Mouse (Mus musculus) ES-E14 (cell line): ENCODE measurements around the gene Gm42791. TPM values are rescaled to one million over a fixed set of nuclear protein-coding genes. Genes with fewer than 3 reads are reported as not detected.

ENCODE experiments used
- DNase-seq: peaks from one replicate; pipeline ENCODE4 v3.0.0-alpha.2; 2013; ENCODE audit warnings: low read depth, low spot score
- H3K27ac ChIP-seq: 2 replicates; pipeline ENCODE4 v1.5.1; 2012; ENCODE audit warnings: low read depth, mild to moderate bottlenecking, low read length, moderate library complexity, mixed read lengths; ENCODE audit not compliant: poor library complexity, insufficient read depth, severe bottlenecking
- H3K36me3 ChIP-seq: 2 replicates; pipeline ENCODE4 v1.6.1; 2012; ENCODE audit warnings: mild to moderate bottlenecking, low read length, moderate library complexity, mixed read lengths; ENCODE audit not compliant: control insufficient read depth, poor library complexity, insufficient read depth, severe bottlenecking
- H3K4me1 ChIP-seq, 2 experiments: fragments of 150-350 bp in 1 of 2; sonication (generic) in 1 of 2; 2 replicates each; pipeline ENCODE4 v1.6.1; 2012; ENCODE audit warnings: low read length in 2 of 2, mild to moderate bottlenecking in 1 of 2, mixed read lengths in 1 of 2; ENCODE audit not compliant: control insufficient read depth in 2 of 2, insufficient read depth in 2 of 2, poor library complexity in 1 of 2
- H3K4me3 ChIP-seq, 2 experiments: fragments of 150-350 bp in 1 of 2; sonication (generic) in 1 of 2; 2 replicates each; pipeline ENCODE4 v1.5.1; 2012; ENCODE audit warnings: low read length in 2 of 2, low read depth in 1 of 2, mild to moderate bottlenecking in 1 of 2, mixed read lengths in 1 of 2; ENCODE audit not compliant: insufficient read depth in 1 of 2, poor library complexity in 1 of 2, severe bottlenecking in 1 of 2
- H3K9ac ChIP-seq: 2 replicates; pipeline ENCODE4 v1.6.1; 2012; ENCODE audit warnings: low read depth, mild to moderate bottlenecking, low read length, mixed read lengths; ENCODE audit not compliant: poor library complexity, insufficient read depth, severe bottlenecking
- H3K9me3 ChIP-seq: fragments of 150-350 bp; sonication (generic); 2 replicates; pipeline ENCODE4 v1.6.1; 2012; ENCODE audit warnings: low read depth, mild to moderate bottlenecking, low read length; ENCODE audit not compliant: control insufficient read depth, insufficient read depth
- CHD2 ChIP-seq: IDR thresholded peaks from 2 replicates; pipeline ENCODE4 v1.6.1; 2014; ENCODE audit warnings: mild to moderate bottlenecking, low read depth, low read length, inconsistent platforms
- HCFC1 ChIP-seq: IDR thresholded peaks from 2 replicates; pipeline ENCODE4 v1.6.1; 2012; ENCODE audit warnings: low read length, inconsistent platforms, borderline replicate concordance; ENCODE audit not compliant: insufficient read depth
- MAFK ChIP-seq: IDR thresholded peaks from 2 replicates; pipeline ENCODE4 v1.6.1; 2014; ENCODE audit warnings: mild to moderate bottlenecking, low read depth, low read length, inconsistent platforms; ENCODE audit not compliant: insufficient read depth
- ZC3H11A ChIP-seq: IDR thresholded peaks from 2 replicates; pipeline ENCODE4 v1.6.1; 2012; ENCODE audit warnings: low read depth, mild to moderate bottlenecking, inconsistent platforms, low read length, borderline replicate concordance
- ZNF384 ChIP-seq: IDR thresholded peaks from 2 replicates; pipeline ENCODE4 v1.6.1; 2012; ENCODE audit warnings: low read depth, low read length, inconsistent platforms
- in situ Hi-C, 2 experiments: fragments of 600-800 bp; cut with MboI; formaldehyde crosslinking; loops; one replicate each; pipeline ENCODE4 v1.15.1; 2025; ENCODE audit warnings: low sequenced_read_pairs in 2 of 2, inconsistent platforms in 1 of 2; ENCODE audit not compliant: unreplicated experiment in 2 of 2
- total RNA-seq: library from RNA; depleted of rRNA; stranded (reverse); fragments of 300-350 nt; gene quantifications from 2 replicates; pipeline ENCODE4 v1.2.3, GENCODE M21; 2012

Gm42791 gene
- total RNA-seq, 1 experiment = not detected

DNA sequence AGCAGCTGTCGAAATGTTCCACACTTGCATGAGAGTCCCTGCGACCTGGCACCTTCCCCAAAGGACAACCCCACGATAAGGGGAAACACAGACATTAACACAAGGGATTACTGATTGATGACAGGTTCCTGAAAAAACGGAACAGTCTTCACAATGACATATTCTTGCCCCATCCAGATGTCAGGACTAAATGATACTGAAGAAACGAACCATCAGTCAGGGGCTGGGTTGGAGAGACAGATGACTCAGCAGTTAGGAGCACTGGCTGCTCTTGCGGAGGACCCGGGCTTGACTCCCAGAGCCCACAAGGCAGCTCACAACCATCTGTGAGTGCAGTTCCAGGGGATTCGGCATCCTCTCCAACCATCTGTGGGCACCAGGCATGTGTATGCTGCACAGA is 132.8 kb downstream of the Gm42791 start:
- H3K4me1 ChIP-seq = peaks cover 1 to 3% of the 10 kb centered on the region in 2 experiments; a peak in 1 of 4 replicates
- H3K27ac ChIP-seq = no peak overlapping the region
- in situ Hi-C loops = no loop called here
- 0 out of 2 replicates have a peak, but pooled peaks have one; percentile 49 for TF ChIP-seq MAFK
- TF ChIP-seq ZNF384 = no peak
- no peak for TF ChIP-seq ZC3H11A
- TF ChIP-seq HCFC1 = no peak
- no peak overlapping the region for H3K4me3 ChIP-seq
- no peaks in the 10 kb centered on the region for H3K36me3 ChIP-seq
- no peak overlapping the region for H3K9ac ChIP-seq
- no peak for DNase-seq
- H3K9me3 ChIP-seq = no peaks in the 10 kb centered on the region

GRCm38 (mm10) chr5:148857522-148857921 is 137.4 kb downstream of the Gm42791 start:
- Histone ChIP-seq H3K27ac (no peak overlapping the region), H3K4me3 (no peak overlapping the region), H3K9ac (no peak overlapping the region), H3K4me1 (peaks cover 1 to 3% of the 10 kb centered on the region in 2 experiments; a peak in 1 of 4 replicates), H3K9me3 (no peaks in the 10 kb centered on the region), H3K36me3 (no peaks in the 10 kb centered on the region)
- TF ChIP-seq ZNF384 = no peak
- TF ChIP-seq CHD2 = no peak
- no peak for TF ChIP-seq HCFC1
- TF ChIP-seq ZC3H11A = no peak
- TF ChIP-seq MAFK = no peak
- DNase-seq = no peak
- in situ Hi-C loops = no loop called here

DNA sequence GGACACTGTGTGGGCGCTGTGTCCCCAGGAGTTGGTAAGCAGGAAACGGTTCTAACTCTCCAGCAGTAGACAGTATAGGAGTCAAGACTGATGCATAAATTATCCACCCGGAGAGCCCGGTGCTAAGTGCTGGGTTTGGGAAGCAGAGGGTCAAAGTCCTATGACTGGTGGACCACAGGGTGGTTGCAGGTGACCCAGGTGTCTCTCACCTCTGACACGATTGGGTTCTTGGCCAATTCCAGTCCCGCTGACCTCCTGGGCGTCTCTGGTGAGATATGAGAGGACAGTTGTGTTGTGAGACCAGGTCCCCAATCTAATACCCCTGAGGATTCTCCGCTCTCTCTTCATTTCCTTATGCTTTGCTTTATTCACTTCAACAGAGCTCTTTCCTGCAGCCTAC is 139.9 kb downstream of the Gm42791 start:
- in situ Hi-C loops = no loop called here

GRCm38 (mm10) chr5:148854166-148854565 is 140.8 kb downstream of the Gm42791 start:
- peaks cover 0 to 1% of the 10 kb centered on the region in 2 experiments; a peak in 1 of 4 replicates for H3K4me1 ChIP-seq
- H3K9me3 ChIP-seq = no peaks in the 10 kb centered on the region
- H3K9ac ChIP-seq = no peak overlapping the region
- no peak overlapping the region for H3K4me3 ChIP-seq
- in situ Hi-C loops = no loop called here
- no peaks in the 10 kb centered on the region for H3K36me3 ChIP-seq
- TF ChIP-seq CHD2 (no peak), MAFK (no peak), HCFC1 (no peak), ZC3H11A (no peak), ZNF384 (no peak)
- no peak for DNase-seq
- H3K27ac ChIP-seq = no peak overlapping the region

More for the DNA sequence above, 139.9 kb downstream of the Gm42791 start:
- no peaks in the 10 kb centered on the region for H3K9me3 ChIP-seq
- no peak overlapping the region for H3K4me3 ChIP-seq
- no peak overlapping the region for H3K9ac ChIP-seq
- TF ChIP-seq ZNF384 (no peak), CHD2 (no peak), ZC3H11A (no peak), MAFK (no peak)
- no peak for DNase-seq
- no peaks in the 10 kb centered on the region for H3K36me3 ChIP-seq
- H3K4me1 ChIP-seq = peaks cover 0 to 1% of the 10 kb centered on the region in 2 experiments; a peak in 1 of 4 replicates
- no peak overlapping the region for H3K27ac ChIP-seq

GRCm38 (mm10) chr5:148849516-148849915 is 145.4 kb downstream of the Gm42791 start:
- no peak overlapping the region for H3K27ac ChIP-seq
- in situ Hi-C loops = no loop called here
- no peak for DNase-seq
- H3K9ac ChIP-seq = no peak overlapping the region
- TF ChIP-seq MAFK (no peak), CHD2 (no peak), ZNF384 (no peak), HCFC1 (no peak), ZC3H11A (no peak)
- no peak overlapping the region for H3K4me3 ChIP-seq
- no peaks in the 10 kb centered on the region for H3K36me3 ChIP-seq
- no peaks in the 10 kb centered on the region for H3K9me3 ChIP-seq
- no peaks in the 10 kb centered on the region; a peak in 2 of 4 replicates for H3K4me1 ChIP-seq
